Mouse (Mus musculus) embryonic fibroblast, embryonic 13.5 days (primary cell): Measurements from ENCODE around the gene Cbx4.

Source experiments
- CTCF ChIP-seq: IDR thresholded peaks from 2 replicates; pipeline ENCODE4 v1.5.1; 2011; ENCODE audit warnings: mild to moderate bottlenecking, control low read depth, low read length, moderate library complexity, borderline replicate concordance; ENCODE audit not compliant: insufficient read depth
- POLR2A ChIP-seq: IDR thresholded peaks from 2 replicates; pipeline ENCODE4 v1.6.1; 2011; ENCODE audit warnings: low read depth, mild to moderate bottlenecking, control low read depth, low read length, moderate library complexity

- TF ChIP-seq CTCF = no peak
- TF ChIP-seq POLR2A = no peak
Measured at GRCm38 (mm10) chr11:119108573-119109263, 22.7 kb upstream of the Cbx4 start.
